Mouse (Mus musculus) heart, postnatal 0 days (tissue): ENCODE data around the gene Sdf2l1. TPM values are rescaled to one million over a fixed set of nuclear protein-coding genes. Genes with fewer than 3 reads are reported as not detected.

Source experiments
- ATAC-seq: fragments of 200-750 bp; cut with Nextera tagmentation; 2 replicates; pipeline ENCODE4 v1.8.0; 2017; ENCODE audit warnings: low read depth, moderate number of reproducible peaks, moderate library complexity; ENCODE audit not compliant: insufficient read depth
- DNase-seq: peaks from one replicate; pipeline ENCODE4 v3.0.0-alpha.2; 2016; ENCODE audit warnings: low spot score
- H3K27ac ChIP-seq: fragments of 300-500 bp; sonication (generic); 2 replicates; pipeline ENCODE4 v1.5.1; 2014; ENCODE audit warnings: low read depth, mild to moderate bottlenecking
- H3K27me3 ChIP-seq: fragments of 300-500 bp; sonication (generic); 2 replicates; pipeline ENCODE4 v1.6.1; 2014; ENCODE audit warnings: low read length, mixed read lengths; ENCODE audit not compliant: control insufficient read depth, insufficient read depth
- H3K36me3 ChIP-seq: fragments of 300-500 bp; sonication (generic); replicated peaks from 2 replicates; pipeline ENCODE4 v1.6.1; 2014; ENCODE audit warnings: low read length, mixed read lengths; ENCODE audit not compliant: control insufficient read depth, insufficient read depth
- H3K4me1 ChIP-seq: fragments of 300-500 bp; sonication (generic); 2 replicates; pipeline ENCODE4 v1.6.1; 2014; ENCODE audit warnings: antibody characterized with exemption; ENCODE audit not compliant: control insufficient read depth, insufficient read depth
- H3K4me2 ChIP-seq: fragments of 300-500 bp; sonication (generic); 2 replicates; pipeline ENCODE4 v1.6.1; 2014; ENCODE audit warnings: low read depth, mild to moderate bottlenecking, low read length, moderate library complexity
- H3K4me3 ChIP-seq: fragments of 300-500 bp; sonication (generic); 2 replicates; pipeline ENCODE4 v1.5.1; 2014; ENCODE audit warnings: low read depth, low read length
- H3K9ac ChIP-seq: fragments of 300-500 bp; sonication (generic); replicated peaks from 2 replicates; pipeline ENCODE4 v1.6.1; 2014; ENCODE audit warnings: low read depth, low read length, mixed read lengths
- H3K9me3 ChIP-seq: fragments of 300-500 bp; sonication (generic); replicated peaks from 2 replicates; pipeline ENCODE4 v1.6.1; 2016; ENCODE audit warnings: low read length; ENCODE audit not compliant: control insufficient read depth
- CTCF ChIP-seq: IDR thresholded peaks from 2 replicates; pipeline ENCODE4 v1.5.1; 2016; ENCODE audit warnings: antibody characterized with exemption, control low read depth, low read depth
- EP300 ChIP-seq: IDR thresholded peaks from 2 replicates; pipeline ENCODE4 v1.6.1; 2016; ENCODE audit warnings: antibody characterized with exemption, low read depth
- WGBS: fragments of 180-500 bp; shearing (Covaris S2); extraction: QIAGEN DNeasy Blood & Tissue Kit; methylation state at CpG from one replicate; pipeline ENCODE4 v1.1.7; 2014; 5-methylcytosine and 5-hydroxymethylcytosine counted together
- polyA plus RNA-seq: library from polyadenylated mRNA; unstranded; fragments of >200 nt; fragmentation: Nextera tagmentation; extraction: Ambion mirVana; gene quantifications from 2 replicates; pipeline ENCODE4 v1.2.1, GENCODE M21; 2015
- total RNA-seq: library from RNA; depleted of rRNA; stranded (reverse); fragments of >200 nt; gene quantifications from 2 replicates; pipeline ENCODE4 v1.2.3, GENCODE M21; 2014; ENCODE audit warnings: low replicate concordance

Gene Sdf2l1
- total and polyA plus RNA-seq, 2 experiments from 2014 or later = 12.4 to 22.9 TPM

- Histone ChIP-seq H3K4me2 (no peak overlapping the region), H3K4me1 (peaks cover 14% of the 10 kb centered on the region; the same call in 1 of the 2 replicates), H3K4me3 (no peak overlapping the region), H3K9me3 (no peaks in the 10 kb centered on the region), H3K9ac (no peak overlapping the region), H3K27ac (no peak overlapping the region), H3K27me3 (no peaks in the 10 kb centered on the region), H3K36me3 (no peaks in the 10 kb centered on the region; the same call in 1 of the 2 replicates)
- WGBS = 81% methylated on average over 14 of the region's 14 CpGs
- TF ChIP-seq CTCF (no peak), EP300 (no peak)
- DNase-seq = no peak
- ATAC-seq = no peak
Measured at GRCm38 (mm10) chr16:17121569-17121968, 10.6 kb downstream of the Sdf2l1 start.

- Histone ChIP-seq H3K27ac (peak overlapping the region; percentile 56), H3K4me2 (no peak overlapping the region), H3K27me3 (no peaks in the 10 kb centered on the region), H3K9ac (no peak overlapping the region), H3K36me3 (no peaks in the 10 kb centered on the region; the same call in 1 of the 2 replicates), H3K4me1 (no peaks in the 10 kb centered on the region), H3K4me3 (no peak overlapping the region), H3K9me3 (no peaks in the 10 kb centered on the region)
- 67% methylated on average over 5 of the region's 5 CpGs for WGBS
- peak; percentile 41 for DNase-seq
- TF ChIP-seq CTCF = no peak
- no peak for TF ChIP-seq EP300
- ATAC-seq = peak; percentile 70; the same call in 1 of the 2 replicates
Measured at GRCm38 (mm10) chr16:17117309-17117799, 14.8 kb downstream of the Sdf2l1 start.

GRCm38 (mm10) chr16:17110771-17111743 is 21.1 kb downstream of the Sdf2l1 start, which contains the start of gene Ppil2:
Gene Ppil2, minus strand, starts transcription at chr16:17111257.
- H3K4me1 ChIP-seq = peaks cover 9% of the 10 kb centered on the region
- TF ChIP-seq CTCF (no peak), EP300 (no peak)
- 8% methylated on average over 38 of the region's 38 CpGs for WGBS
- no peaks in the 10 kb centered on the region for H3K27me3 ChIP-seq
- H3K9ac ChIP-seq = peak within 1 kb of the TSS; percentile 80
- peak within 1 kb of the TSS; percentile 89 for H3K4me3 ChIP-seq
- H3K9me3 ChIP-seq = no peaks in the 10 kb centered on the region
- ATAC-seq (peak; percentile 71), DNase-seq (peak; percentile 86)
- H3K27ac ChIP-seq = peak within 1 kb of the TSS; percentile 73
- H3K36me3 ChIP-seq = peaks cover 11% of the 10 kb centered on the region
- peak within 1 kb of the TSS; percentile 69 for H3K4me2 ChIP-seq

DNA sequence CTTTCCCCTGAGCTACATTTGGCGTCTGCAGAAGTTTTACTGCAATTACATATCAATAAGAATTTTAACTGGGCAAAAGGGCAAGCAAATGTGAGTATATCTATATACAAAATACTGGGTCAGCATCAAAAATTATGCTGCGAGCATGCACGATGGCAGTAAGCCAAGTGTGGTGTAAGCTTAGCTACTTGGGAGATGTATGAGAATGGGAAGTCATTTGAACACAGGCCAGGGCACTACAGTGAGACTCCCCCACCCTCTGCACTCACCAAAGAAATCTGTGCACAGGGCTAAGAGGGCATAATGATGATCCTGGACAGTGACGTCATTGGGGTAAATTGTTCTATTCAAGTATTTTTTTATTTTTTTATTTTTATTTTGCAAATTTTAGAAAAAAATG is 27.6 kb downstream of the Sdf2l1 start:
- Histone ChIP-seq H3K9me3 (no peaks in the 10 kb centered on the region), H3K4me1 (0 out of 2 replicates have a peak, but pooled peaks cover under 1% of the 10 kb centered on the region), H3K36me3 (peaks cover 63% of the 10 kb centered on the region), H3K27me3 (no peaks in the 10 kb centered on the region), H3K4me2 (no peak overlapping the region), H3K4me3 (no peak overlapping the region), H3K9ac (no peak overlapping the region), H3K27ac (no peak overlapping the region)
- 63% methylated on average over 4 of the region's 4 CpGs for WGBS
- no peak for TF ChIP-seq CTCF
- no peak for TF ChIP-seq EP300
- no peak for DNase-seq
- no peak for ATAC-seq

DNA sequence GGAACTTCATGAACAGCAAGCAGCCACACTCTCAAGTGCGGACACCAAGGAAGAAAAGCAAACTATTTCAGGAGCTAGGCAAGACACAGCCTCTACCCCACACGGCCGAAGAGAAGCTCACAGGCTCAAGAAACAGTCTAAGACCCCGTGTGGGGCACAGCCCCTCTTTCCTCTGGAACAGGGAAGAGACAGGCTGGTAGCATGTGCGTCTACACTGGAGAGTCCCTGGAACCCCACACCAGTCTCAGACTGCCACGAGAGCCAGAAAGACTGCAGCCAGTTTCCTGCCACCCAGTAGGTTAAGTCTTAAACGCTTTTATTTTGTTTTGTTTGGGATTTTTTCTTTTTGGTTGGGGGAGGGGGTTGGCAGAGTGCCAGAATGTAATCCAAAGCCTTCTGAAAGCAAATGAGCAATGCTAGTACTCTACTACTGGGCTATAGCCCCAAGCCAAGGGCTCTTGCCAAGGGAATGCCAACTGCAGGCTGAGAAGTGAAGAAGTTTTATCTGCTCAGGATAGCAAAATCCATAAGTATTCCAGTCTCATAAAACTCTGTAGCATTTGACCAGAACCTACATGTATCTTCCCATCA is 29.5 kb downstream of the Sdf2l1 start:
- Histone ChIP-seq H3K9ac (no peak overlapping the region), H3K9me3 (no peaks in the 10 kb centered on the region), H3K27ac (no peak overlapping the region), H3K4me2 (no peak overlapping the region), H3K4me3 (no peak overlapping the region), H3K27me3 (no peaks in the 10 kb centered on the region), H3K36me3 (peaks cover 78% of the 10 kb centered on the region), H3K4me1 (no peaks in the 10 kb centered on the region)
- WGBS = 74% methylated on average over 7 of the region's 7 CpGs
- no peak for ATAC-seq
- TF ChIP-seq CTCF (no peak), EP300 (no peak)
- DNase-seq = no peak
